Mouse (Mus musculus): ENCODE data around the gene Fam83b. TPM values are rescaled to one million over a fixed set of nuclear protein-coding genes. Genes with fewer than 3 reads are reported as not detected.

Fam83b gene
- total and polyA plus RNA-seq, 3 experiments = not detected

- H3K4me1 ChIP-seq (ENCODE audit: control insufficient read depth in 1 of 2, insufficient read depth in 2 of 2, low read length in 2 of 2) = no peaks in the 10 kb centered on the region
- no peak overlapping the region for H3K4me3 ChIP-seq (ENCODE audit: control insufficient read depth in 1 of 2, insufficient read depth in 1 of 2, low read depth in 2 of 2, low read length in 2 of 2)
- no peak for TF ChIP-seq CHD1 (IDR thresholded peaks at IDR 0.05; ENCODE audit: low read depth, low read length)
- TF ChIP-seq TBP (IDR thresholded peaks at IDR 0.05; ENCODE audit: low read depth, low read length) = no peak
- TF ChIP-seq MAZ (IDR thresholded peaks at IDR 0.05; ENCODE audit: low read depth, low read length) = no peak
- no peak for TF ChIP-seq TCF12 (IDR thresholded peaks at IDR 0.05; ENCODE audit: low read depth, low read length)
- no peak for TF ChIP-seq CTCF (IDR thresholded peaks at IDR 0.05 in 2 of 3, conservative IDR thresholded peaks at IDR 0.05 in 1 of 3; ENCODE audit: control insufficient read depth in 1 of 3, insufficient read depth in 1 of 3, low read depth in 2 of 3, low read length in 3 of 3, poor library complexity in 1 of 3, severe bottlenecking in 1 of 3)
- no peak for TF ChIP-seq RAD21 (IDR thresholded peaks at IDR 0.05; ENCODE audit: low read depth, low read length)
- no peak overlapping the region for H3K27ac ChIP-seq (ENCODE audit: control insufficient read depth, low read depth, low read length)
- no peak for DNase-seq (ENCODE audit: low read depth, low spot score)
- no peaks in the 10 kb centered on the region for H3K36me3 ChIP-seq (ENCODE audit: control insufficient read depth in 1 of 2, insufficient read depth in 2 of 2, low read length in 2 of 2)
- no peak overlapping the region for H3K9ac ChIP-seq (ENCODE audit: control insufficient read depth, low read depth, low read length, poor library complexity, severe bottlenecking)
- no peaks in the 10 kb centered on the region for H3K79me2 ChIP-seq (ENCODE audit: control insufficient read depth, insufficient read depth, low read length, poor library complexity)
- H3K27me3 ChIP-seq (ENCODE audit: control insufficient read depth in 1 of 2, insufficient read depth in 2 of 2, low read length in 2 of 2) = no peaks in the 10 kb centered on the region
- H3K9me3 ChIP-seq (replicated peaks; ENCODE audit: insufficient read depth, low read length) = no peaks in the 10 kb centered on the region
Measured at GRCm38 (mm10) chr9:76553758-76554157, 13.2 kb downstream of the Fam83b start.

GRCm38 (mm10) chr9:76553115-76553514 is 13.8 kb downstream of the Fam83b start:
- Histone ChIP-seq H3K9me3 (replicated peaks; ENCODE audit: insufficient read depth, low read length) (no peaks in the 10 kb centered on the region), H3K9ac (ENCODE audit: control insufficient read depth, low read depth, low read length, poor library complexity, severe bottlenecking) (no peak overlapping the region), H3K4me1 (ENCODE audit: control insufficient read depth in 1 of 2, insufficient read depth in 2 of 2, low read length in 2 of 2) (no peaks in the 10 kb centered on the region), H3K4me3 (ENCODE audit: control insufficient read depth in 1 of 2, insufficient read depth in 1 of 2, low read depth in 2 of 2, low read length in 2 of 2) (no peak overlapping the region), H3K36me3 (ENCODE audit: control insufficient read depth in 1 of 2, insufficient read depth in 2 of 2, low read length in 2 of 2) (no peaks in the 10 kb centered on the region), H3K79me2 (ENCODE audit: control insufficient read depth, insufficient read depth, low read length, poor library complexity) (no peaks in the 10 kb centered on the region), H3K27me3 (ENCODE audit: control insufficient read depth in 1 of 2, insufficient read depth in 2 of 2, low read length in 2 of 2) (no peaks in the 10 kb centered on the region), H3K27ac (ENCODE audit: control insufficient read depth, low read depth, low read length) (no peak overlapping the region)
- DNase-seq (ENCODE audit: low read depth, low spot score) = no peak
- TF ChIP-seq EP300 (IDR thresholded peaks at IDR 0.05; ENCODE audit: low read depth in 1 of 2, low read length in 2 of 2) (no peak), MAX (IDR thresholded peaks at IDR 0.05; ENCODE audit: low read length) (no peak), ZMIZ1 (IDR thresholded peaks at IDR 0.05; ENCODE audit: low read depth, low read length) (no peak), ZNF384 (IDR thresholded peaks at IDR 0.05; ENCODE audit: low read depth, low read length) (no peak), GATA1 (IDR thresholded peaks at IDR 0.05; ENCODE audit: low read depth, low read length) (no peak), MYC (IDR thresholded peaks at IDR 0.05; ENCODE audit: low read depth, low read length) (no peak)

GRCm38 (mm10) chr9:76546714-76547113 is 20.2 kb downstream of the Fam83b start:
- Histone ChIP-seq H3K79me2 (ENCODE audit: control insufficient read depth, insufficient read depth, low read length, poor library complexity) (no peaks in the 10 kb centered on the region), H3K36me3 (ENCODE audit: control insufficient read depth in 1 of 2, insufficient read depth in 2 of 2, low read length in 2 of 2) (no peaks in the 10 kb centered on the region), H3K4me1 (ENCODE audit: control insufficient read depth in 1 of 2, insufficient read depth in 2 of 2, low read length in 2 of 2) (no peaks in the 10 kb centered on the region), H3K4me3 (ENCODE audit: control insufficient read depth in 1 of 2, insufficient read depth in 1 of 2, low read depth in 2 of 2, low read length in 2 of 2) (no peak overlapping the region), H3K9me3 (replicated peaks; ENCODE audit: insufficient read depth, low read length) (no peaks in the 10 kb centered on the region), H3K9ac (ENCODE audit: control insufficient read depth, low read depth, low read length, poor library complexity, severe bottlenecking) (no peak overlapping the region), H3K27ac (ENCODE audit: control insufficient read depth, low read depth, low read length) (no peak overlapping the region), H3K27me3 (ENCODE audit: control insufficient read depth in 1 of 2, insufficient read depth in 2 of 2, low read length in 2 of 2) (no peaks in the 10 kb centered on the region)
- DNase-seq (ENCODE audit: low read depth, low spot score) = no peak
- no peak for TF ChIP-seq TCF12 (IDR thresholded peaks at IDR 0.05; ENCODE audit: low read depth, low read length)
- no peak for TF ChIP-seq SIN3A (IDR thresholded peaks at IDR 0.05; ENCODE audit: low read length)
- TF ChIP-seq TBP (IDR thresholded peaks at IDR 0.05; ENCODE audit: low read depth, low read length) = no peak
- TF ChIP-seq ZNF384 (IDR thresholded peaks at IDR 0.05; ENCODE audit: low read depth, low read length) = no peak
- no peak for TF ChIP-seq CHD2 (IDR thresholded peaks at IDR 0.05; ENCODE audit: low read length)
- no peak for TF ChIP-seq POLR2A (IDR thresholded peaks at IDR 0.05; ENCODE audit: control insufficient read depth in 1 of 2, insufficient read depth in 1 of 2, low read depth in 1 of 2, low read length in 2 of 2, poor library complexity in 1 of 2)
- TF ChIP-seq E2F4 (IDR thresholded peaks at IDR 0.05; ENCODE audit: borderline replicate concordance, low read depth, low read length) = no peak
- no peak for TF ChIP-seq TAL1 (IDR thresholded peaks at IDR 0.05; ENCODE audit: low read length)
- no peak for TF ChIP-seq EP300 (IDR thresholded peaks at IDR 0.05; ENCODE audit: low read depth in 1 of 2, low read length in 2 of 2)
- no peak for TF ChIP-seq USF1 (IDR thresholded peaks at IDR 0.05; ENCODE audit: low read depth, low read length)
- no peak for TF ChIP-seq MAFK (IDR thresholded peaks at IDR 0.05; ENCODE audit: borderline replicate concordance, low read depth, low read length)
- no peak for TF ChIP-seq GATA1 (IDR thresholded peaks at IDR 0.05; ENCODE audit: low read depth, low read length)
- TF ChIP-seq MEF2A (IDR thresholded peaks at IDR 0.05; ENCODE audit: extremely low read depth, insufficient replicate concordance, low read depth, low read length, poor library complexity, severe bottlenecking) = no peak
- TF ChIP-seq NRF1 (IDR thresholded peaks at IDR 0.05; ENCODE audit: insufficient read depth, low read depth, low read length, poor library complexity, severe bottlenecking) = no peak
- no peak for TF ChIP-seq POLR2AphosphoS2 (IDR thresholded peaks at IDR 0.05; ENCODE audit: low read length)

All from MEL (cell line).